Mouse (Mus musculus): ENCODE data around the gene Als2.

The Als2 gene

DNA sequence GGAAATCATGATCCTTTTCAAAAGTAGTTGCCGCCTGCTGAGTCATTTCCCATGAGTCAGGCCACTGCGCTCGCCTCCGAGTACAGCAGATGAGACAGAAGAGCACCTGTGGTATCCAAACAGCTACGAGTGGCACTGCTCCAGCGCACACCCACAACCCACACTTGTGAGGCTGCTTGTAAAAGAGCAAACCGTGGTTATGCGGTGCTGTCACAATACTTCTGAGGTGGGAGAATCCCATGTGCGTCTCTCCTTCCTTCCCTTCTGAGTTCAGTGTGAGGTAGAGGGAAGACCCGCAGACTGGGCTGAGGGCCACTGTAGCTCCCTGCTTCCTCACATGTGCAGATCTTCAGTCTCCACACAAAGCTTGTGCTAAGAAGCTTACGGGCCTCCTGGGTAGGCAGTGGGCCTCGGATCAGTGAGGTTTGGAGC, 74.0 kb downstream of the Als2 start, which contains the start of gene Mpp4:
TSS of gene Mpp4 (minus strand) at position 360 of the 432 bp plus-strand sequence.
- peak; percentile 68 for DNase-seq

DNA sequence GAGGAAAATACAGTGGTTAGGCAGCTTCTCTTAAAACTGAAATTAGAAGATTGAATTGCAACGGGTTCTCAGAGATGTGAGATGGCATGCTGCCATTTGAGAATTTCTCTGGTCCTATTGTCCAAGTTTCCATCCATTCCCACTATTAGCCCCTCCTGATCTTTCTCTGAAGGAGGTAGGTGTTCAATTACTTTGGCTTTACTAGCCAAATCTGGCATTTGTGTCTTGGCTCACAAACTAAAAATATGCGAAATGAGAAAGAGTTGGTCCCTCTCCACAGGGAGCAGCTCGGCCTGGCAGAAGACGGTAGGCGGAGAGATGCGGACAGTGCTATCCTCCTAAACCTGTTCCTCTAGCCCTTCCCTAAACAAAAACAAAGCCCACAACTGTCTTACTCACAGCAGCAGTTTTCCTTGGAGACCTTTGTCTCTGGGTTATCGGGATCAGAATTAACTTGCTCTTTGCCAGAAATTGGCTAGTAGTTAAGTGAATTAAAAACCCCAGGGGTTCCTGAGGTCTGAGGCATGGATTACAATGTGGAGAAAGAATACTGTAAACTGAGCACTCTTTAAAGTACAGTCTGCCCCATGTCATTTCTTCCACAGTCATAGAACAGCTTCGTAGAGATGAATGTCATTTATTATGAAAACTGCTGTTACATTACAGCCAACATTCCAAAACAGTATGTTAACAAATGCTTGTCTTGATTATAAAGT, 74.6 kb downstream of the Als2 start:
- DNase-seq = no peak

- no peak for DNase-seq
Measured at GRCm38 (mm10) chr1:59161396-59161795, 75.6 kb downstream of the Als2 start.

DNA sequence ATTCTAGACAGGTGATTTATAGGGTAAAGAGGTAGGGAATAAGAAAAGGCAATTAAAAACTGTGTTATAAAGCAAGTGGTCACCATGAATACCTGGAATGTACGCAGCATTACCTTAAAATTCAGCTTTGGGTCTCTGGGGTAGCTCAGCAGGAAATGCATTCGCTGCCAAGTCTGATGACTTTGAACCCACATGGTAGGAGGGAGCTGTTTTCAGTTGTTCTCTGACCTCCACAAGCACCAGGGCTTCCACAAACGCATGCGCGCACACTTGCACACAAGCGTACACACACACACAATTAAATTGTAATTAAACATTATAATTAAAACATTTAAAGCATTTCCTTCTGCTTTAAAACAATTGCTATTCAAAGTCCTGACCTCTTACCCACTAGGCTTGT, 76.2 kb downstream of the Als2 start:
- no peak for DNase-seq

DNA sequence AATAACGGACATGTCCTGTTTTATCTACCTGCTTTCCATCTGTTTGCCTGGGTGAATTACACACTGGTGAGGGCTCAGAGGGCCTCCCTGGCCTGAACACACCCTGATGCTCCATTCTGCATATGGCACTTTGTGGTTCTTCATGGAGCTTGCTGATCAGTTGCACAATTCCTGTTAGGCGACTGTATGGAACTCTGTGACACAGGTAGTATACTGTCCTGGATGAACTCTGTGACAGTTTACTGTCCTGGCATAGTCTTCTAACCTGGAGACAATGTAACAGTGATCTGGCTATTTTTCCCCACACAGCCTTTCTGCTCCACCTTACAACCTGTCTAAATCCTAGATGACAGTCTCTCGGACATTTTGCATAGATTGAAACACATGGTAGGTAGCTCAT, 77.9 kb downstream of the Als2 start:
- DNase-seq = no peak

DNA sequence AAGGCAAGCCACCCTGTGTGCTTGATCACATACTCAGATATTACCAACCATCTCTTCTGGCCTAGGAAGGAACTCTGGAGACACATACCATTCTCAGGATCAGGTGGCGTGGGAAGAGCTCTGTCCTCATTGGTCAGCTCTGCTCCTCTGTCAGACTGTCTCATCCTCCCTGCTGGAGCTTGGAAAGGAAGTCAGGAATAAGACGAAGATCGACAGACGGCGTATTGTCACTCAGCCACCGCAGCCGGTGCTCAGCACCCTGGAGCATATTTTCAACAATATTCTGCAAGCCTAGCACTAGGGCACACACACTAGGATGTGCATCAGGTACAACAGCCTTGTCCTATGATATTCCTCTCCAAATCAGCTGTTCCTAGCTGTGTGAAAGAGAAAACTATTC, 78.5 kb downstream of the Als2 start:
- no peak for DNase-seq

GRCm38 (mm10) chr1:59157846-59158245, 79.2 kb downstream of the Als2 start:
- DNase-seq = no peak

- DNase-seq = no peak
Measured at GRCm38 (mm10) chr1:59152346-59152745, 84.7 kb downstream of the Als2 start.

DNA sequence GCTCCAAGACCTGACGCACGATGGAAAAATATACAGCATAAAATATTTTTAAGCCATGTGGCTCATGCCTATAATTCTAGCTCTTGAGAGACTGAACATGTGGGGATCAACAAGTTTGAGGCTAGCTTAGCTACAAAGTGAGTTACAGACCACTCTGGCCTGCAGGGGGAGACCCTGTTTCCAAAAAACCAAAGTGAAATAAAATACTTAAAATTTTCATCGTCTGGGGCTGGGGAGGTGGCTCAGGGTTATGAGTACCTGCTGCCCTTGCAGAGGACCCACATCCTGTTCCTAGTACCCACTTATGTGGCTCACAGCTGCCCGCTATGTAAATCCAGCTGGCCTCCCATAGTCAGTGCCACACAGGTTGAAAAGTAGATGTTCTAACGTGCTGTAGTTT, 86.5 kb downstream of the Als2 start:
- no peak for DNase-seq

- DNase-seq = no peak
Measured at GRCm38 (mm10) chr1:59144543-59144942, 92.5 kb downstream of the Als2 start.

- peak; percentile 33 for DNase-seq
Measured at GRCm38 (mm10) chr1:59142809-59143208, 94.2 kb downstream of the Als2 start.

DNA sequence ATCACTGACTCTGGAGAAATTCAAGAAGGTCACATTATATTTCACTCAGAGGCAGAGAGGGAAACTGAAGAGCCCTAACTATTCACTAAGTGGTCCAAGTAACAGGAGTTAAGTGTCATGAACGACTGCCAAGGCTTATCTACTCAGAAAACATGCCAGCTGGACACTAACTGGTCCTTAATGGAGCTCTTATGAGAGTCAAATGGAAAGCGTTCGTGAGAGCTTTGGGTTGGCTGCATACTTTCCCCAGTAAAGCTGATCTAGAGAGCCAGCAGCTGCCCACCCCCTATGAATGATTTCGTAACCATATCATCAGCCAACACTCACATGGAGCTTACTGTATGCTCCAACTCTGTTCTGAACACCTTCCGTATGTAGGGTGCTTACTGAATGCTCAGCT, 102.6 kb downstream of the Als2 start:
- no peak for DNase-seq

- DNase-seq = no peak
Measured at GRCm38 (mm10) chr1:59128879-59129278, 108.2 kb downstream of the Als2 start.

DNA sequence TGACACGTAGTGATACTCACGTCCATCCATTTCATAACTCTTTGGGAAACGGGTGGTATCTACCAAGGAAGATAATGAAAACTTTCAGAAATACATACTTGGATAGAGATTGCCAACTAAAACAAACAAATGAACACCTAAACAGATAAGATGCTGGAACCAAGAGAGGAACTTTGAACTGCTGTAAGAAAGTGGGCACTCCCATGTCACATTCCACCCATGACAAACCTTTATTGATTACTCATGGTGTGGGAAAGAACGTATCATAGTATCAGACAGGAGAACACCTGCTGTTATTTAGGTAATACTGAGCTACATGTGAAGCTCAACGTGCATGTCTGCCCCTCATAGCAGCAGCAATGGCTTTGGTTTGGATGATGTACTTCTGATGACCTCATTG, 111.5 kb downstream of the Als2 start:
- no peak for DNase-seq

- peak; percentile 94 for DNase-seq
Measured at GRCm38 (mm10) chr1:59119720-59120457, 117.1 kb downstream of the Als2 start, which contains the start of gene Tmem237. Gene Tmem237 (minus strand): TSS chr1:59120408.

All from right cerebral cortex, postnatal 14 days (tissue).